Mouse (Mus musculus) frontal cortex, adult 2 months (tissue): ENCODE measurements around the gene Gpr37l1. TPM values are rescaled to one million over a fixed set of nuclear protein-coding genes. Genes with fewer than 3 reads are reported as not detected.
"Not testable (repeated sequence)": the region's sequence is repeated elsewhere in the genome, so short reads cannot be mapped to it uniquely, and the experiment has no call there.

Experiments used
- DNase-seq, 2 experiments: peaks; one replicate each; pipeline ENCODE4 v3.0.0; 2022; ENCODE audit warnings: low spot score in 1 of 2; ENCODE audit errors: extremely low spot score in 1 of 2
- polyA plus RNA-seq: library from polyadenylated mRNA; depleted of rRNA; stranded (reverse); fragments of >200 nt; gene quantifications from 2 replicates; pipeline ENCODE4 v1.2.3, GENCODE M21; 2012; rRNA removed

The Gpr37l1 gene
- polyA plus RNA-seq, 1 experiment, result 265 TPM

DNA sequence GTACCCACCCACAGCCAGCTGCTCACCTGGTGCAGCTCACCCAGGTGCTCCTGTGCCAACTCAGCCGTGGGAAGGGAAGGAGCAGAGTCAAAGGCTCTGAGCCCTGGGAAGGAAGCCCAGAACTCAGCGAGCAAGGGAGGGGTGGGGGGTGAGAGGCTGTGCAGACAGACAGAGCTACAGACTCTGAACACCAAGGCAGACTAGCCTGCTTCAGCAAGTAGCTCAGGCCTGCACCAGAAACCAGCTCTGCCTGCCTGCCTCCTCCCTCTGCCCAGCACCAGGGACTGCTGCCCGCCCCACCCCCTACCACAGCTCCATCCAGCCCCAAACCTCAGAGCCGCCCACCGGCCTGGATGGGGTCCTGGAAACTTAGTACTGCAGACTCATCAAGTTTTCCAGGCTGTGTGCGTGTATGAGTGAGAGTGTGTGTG is 39.5 kb downstream of the Gpr37l1 start:
- DNase-seq, result no peak

DNA sequence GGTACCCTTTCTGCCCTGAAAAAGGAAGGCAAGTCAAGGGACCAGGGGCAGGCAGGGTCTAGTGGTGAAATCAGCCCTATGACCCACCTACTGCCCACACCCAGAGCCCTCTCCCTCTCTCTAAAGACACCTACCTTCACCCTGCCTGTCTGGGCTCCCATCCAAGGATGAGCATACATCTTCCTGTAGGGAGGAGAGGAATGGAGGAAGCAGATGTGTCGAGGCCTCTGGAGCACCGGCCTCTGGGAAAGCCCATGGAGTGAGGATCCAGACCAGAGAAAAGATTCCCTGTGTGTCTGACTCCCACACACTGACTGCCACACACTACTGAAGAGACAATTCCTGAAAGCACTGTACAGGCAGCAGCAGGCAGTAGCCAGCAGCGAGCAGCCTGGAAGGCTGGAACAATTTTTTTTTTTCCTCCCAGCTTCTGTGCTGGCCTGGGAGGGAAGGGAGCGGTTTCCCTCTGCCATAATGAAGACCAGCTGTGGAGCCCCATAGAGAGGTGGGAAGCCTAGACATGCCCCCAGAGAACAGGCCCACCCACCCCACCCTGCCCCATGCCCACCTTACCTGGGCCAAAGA is 40.9 kb downstream of the Gpr37l1 start:
- peak in 1 of 2 experiments; percentile 55 for DNase-seq

DNA sequence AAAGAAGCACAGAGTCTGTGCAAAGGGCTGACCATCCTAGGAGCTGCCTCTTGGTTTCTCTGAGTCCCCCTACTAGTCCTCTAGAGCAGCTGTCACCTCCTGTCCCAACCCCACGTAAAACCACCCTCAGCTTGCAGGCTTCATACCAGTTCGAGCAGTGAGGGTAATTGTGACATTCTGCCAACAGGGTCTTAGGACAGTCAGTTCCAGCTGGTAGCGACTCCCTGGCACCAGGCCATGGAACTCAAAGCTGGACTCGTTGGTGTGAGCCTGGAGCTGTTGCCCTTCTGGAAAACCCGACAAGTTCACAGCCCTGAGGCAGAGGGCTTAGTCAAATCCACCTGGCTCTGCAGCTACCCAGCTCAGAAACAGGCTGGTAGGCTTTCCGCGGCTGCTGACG is 41.5 kb downstream of the Gpr37l1 start:
- no peak for DNase-seq

GRCm38 (mm10) chr1:135124573-135125363 is 42.7 kb downstream of the Gpr37l1 start:
- DNase-seq, result no peak

- DNase-seq, result peak in 1 of 2 experiments; percentile 66
Observed at GRCm38 (mm10) chr1:135112661-135113060, 54.8 kb downstream of the Gpr37l1 start.

DNA sequence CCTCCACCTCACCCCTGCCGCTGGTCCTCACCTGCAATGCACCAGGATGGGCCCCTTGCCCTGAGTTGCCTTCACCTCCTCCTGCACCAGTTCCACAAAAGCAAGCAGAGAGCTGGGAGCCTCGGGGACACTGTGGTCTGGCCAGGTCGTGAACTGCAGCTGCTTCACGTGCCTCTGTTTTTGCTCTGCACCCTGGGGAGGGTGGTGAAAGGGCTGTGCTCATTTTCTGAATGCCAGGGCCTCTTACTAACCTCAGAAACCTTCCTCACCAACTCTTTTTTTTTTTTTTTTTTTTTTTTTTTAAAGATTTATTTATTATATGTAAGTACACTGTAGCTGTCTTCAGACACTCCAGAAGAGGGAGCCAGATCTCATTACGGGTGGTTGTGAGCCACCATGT is 56.2 kb downstream of the Gpr37l1 start:
- DNase-seq, result not testable (repeated sequence)

Other genes starting within 250 kb of the Gpr37l1 start
- gene Ppp1r12b, start 211.7 kb downstream of the Gpr37l1 start, polyA plus RNA-seq, result 62.4 and 64.8 TPM in 2 replicates
- 2.5 and 3.0 TPM in 2 replicates for gene Ube2t, start 205.1 kb downstream of the Gpr37l1 start, polyA plus RNA-seq
- gene Lgr6, start 62.4 kb downstream of the Gpr37l1 start, polyA plus RNA-seq, result 19.1 and 21.3 TPM in 2 replicates
- 0.19 and 0.20 TPM in 2 replicates for gene Ptpn7, start 35.0 kb downstream of the Gpr37l1 start, polyA plus RNA-seq
- gene Arl8a, start 20.9 kb downstream of the Gpr37l1 start, polyA plus RNA-seq, result 337 and 341 TPM in 2 replicates
- 0.10 and 0.21 TPM in 2 replicates for gene Elf3, start 90.9 kb upstream of the Gpr37l1 start, polyA plus RNA-seq
- gene Rnpep, start 116.4 kb upstream of the Gpr37l1 start, polyA plus RNA-seq, result 56.6 and 64.8 TPM in 2 replicates
- 73.1 and 76.2 TPM in 2 replicates for gene Timm17a, start 146.1 kb upstream of the Gpr37l1 start, polyA plus RNA-seq
- gene Lmod1, start 157.1 kb upstream of the Gpr37l1 start, polyA plus RNA-seq, result 0.44 and 1.1 TPM in 2 replicates
- 174 and 198 TPM in 2 replicates for gene Shisa4, start 207.6 kb upstream of the Gpr37l1 start, polyA plus RNA-seq